Mouse (Mus musculus) spleen, adult 2 months (tissue): ENCODE data around the gene Zkscan6.

Experiments used
- CTCF ChIP-seq: fragments of 200-500 bp; IDR thresholded peaks from 2 replicates; pipeline ENCODE4 v1.5.1; 2011; ENCODE audit warnings: mild to moderate bottlenecking, inconsistent platforms; ENCODE audit not compliant: insufficient read depth, insufficient read length, insufficient replicate concordance; ENCODE audit errors: extremely low read depth
- POLR2A ChIP-seq: fragments of 200-500 bp; IDR thresholded peaks from 2 replicates; pipeline ENCODE4 v1.6.1; 2011; ENCODE audit warnings: low read depth, low read length, inconsistent platforms

- TF ChIP-seq POLR2A, result no peak
- TF ChIP-seq CTCF, result no peak
Observed at GRCm38 (mm10) chr11:65787421-65788151, 19.4 kb upstream of the Zkscan6 start.
